Mouse (Mus musculus): ENCODE measurements at regions not wholly inside any gene's neighbourhood (a gene's known extent, or its start where the extent isn't known, plus 50 kb on each side); places are given as distances from the start of the nearest gene placed in this dataset.

DNA sequence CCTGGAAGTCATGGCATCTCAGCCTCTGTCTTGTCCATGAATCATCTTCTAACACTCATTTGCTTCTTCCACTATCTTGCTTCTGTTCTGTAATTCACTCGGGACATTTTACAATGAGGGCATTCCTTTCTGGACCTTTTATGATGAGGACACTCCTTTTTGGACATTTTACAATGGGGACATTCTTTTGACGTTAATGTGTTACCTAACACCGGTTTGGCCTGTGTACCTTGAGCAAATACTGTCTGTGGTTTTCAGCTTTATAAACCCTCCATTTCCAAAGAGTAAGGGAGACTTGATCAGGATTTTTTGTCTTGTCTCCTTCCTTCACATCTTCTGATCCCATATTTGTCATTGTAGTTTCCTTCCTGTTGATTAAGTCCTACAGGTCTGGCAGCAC lies 1262.3 kb upstream of the Cdh8 start:
- Histone ChIP-seq H3K36me3 (replicated peaks; ENCODE audit: control insufficient read depth, insufficient read depth) (no peaks in the 10 kb centered on the region), H3K9me3 (ENCODE audit: control insufficient read depth, low read length) (no peaks in the 10 kb centered on the region), H3K27me3 (ENCODE audit: control insufficient read depth, insufficient read depth, low read length) (no peaks in the 10 kb centered on the region), H3K4me3 (replicated peaks; ENCODE audit: low read length) (no peak overlapping the region), H3K4me1 (replicated peaks; ENCODE audit: control insufficient read depth, insufficient read depth, low read length) (no peaks in the 10 kb centered on the region), H3K27ac (no peak overlapping the region), H3K4me2 (replicated peaks) (no peak overlapping the region), H3K9ac (no peak overlapping the region)
- ATAC-seq (ENCODE audit: low FRiP score) (no peak), DNase-seq (ENCODE audit: low spot score) (no peak)
- 86% methylated on average over 3 of the region's 3 CpGs for WGBS
